Mouse (Mus musculus): ENCODE measurements at regions not wholly inside any gene's neighbourhood (a gene's known extent, or its start where the extent isn't known, plus 50 kb on each side); places are given as distances from the start of the nearest gene placed in this dataset.
A peak's percentile ranks its signal among the peaks of the same experiment; 100 is the strongest.

DNA sequence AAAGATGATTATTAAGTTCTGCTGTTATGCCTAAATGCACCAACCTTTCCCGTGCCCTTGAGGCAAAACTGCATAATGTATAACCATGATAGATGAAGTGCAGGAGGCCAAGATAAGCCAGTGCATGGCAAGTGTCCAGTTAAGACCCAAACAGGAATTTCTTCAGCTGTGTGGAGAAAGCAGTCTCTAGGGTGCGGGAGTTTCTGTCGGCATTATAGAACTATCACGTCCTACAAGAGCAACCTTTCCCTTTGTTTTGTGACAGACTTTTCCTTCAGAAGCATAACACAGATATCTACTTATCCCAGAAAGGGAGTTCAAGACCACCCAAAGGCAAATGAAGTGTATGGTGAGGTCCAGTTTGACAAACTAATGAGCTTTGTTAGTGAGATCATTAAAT lies 560.1 kb upstream of the Cdh18 start:
- no peak for DNase-seq (ENCODE audit: low read depth, low spot score)

GRCm38 (mm10) chr15:21993309-21993708 lies 555.5 kb upstream of the Cdh18 start:
- DNase-seq (ENCODE audit: low read depth, low spot score) = no peak

DNA sequence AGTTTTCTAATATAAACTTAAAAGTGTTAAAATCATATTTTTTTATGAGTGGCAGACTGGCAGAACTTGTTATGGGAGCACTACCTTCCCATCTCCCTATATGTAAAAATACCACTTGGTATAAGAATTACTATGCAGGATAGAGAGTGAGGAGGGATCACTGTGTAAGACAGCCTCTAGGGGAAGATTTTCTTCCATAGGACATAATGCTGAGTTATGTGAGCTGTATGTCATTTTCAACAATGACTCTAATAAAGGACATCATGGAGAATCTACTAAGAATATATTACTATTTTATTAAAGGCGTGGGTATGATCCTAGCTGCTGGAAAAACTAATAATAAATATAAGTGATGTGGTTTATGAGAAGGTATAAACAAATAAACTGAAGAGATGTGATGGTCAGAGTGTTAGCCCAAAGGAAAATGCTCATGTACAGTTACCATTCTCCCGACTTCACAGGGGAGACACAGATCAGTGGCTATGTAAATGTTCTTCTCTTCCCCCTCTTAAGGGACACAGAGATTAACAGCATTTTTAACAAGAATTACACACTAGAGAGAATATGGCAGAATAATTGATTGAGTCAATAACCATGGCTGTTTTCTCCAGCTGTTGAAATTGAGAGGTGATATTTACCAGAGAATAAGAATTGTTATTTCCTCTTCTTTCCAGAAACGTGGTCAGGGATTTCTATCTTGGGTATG lies 553.5 kb upstream of the Cdh18 start:
- DNase-seq (ENCODE audit: low read depth, low spot score) = no peak

GRCm38 (mm10) chr15:22019977-22020376 lies 528.8 kb upstream of the Cdh18 start:
- DNase-seq (ENCODE audit: low read depth, low spot score) = no peak

DNA sequence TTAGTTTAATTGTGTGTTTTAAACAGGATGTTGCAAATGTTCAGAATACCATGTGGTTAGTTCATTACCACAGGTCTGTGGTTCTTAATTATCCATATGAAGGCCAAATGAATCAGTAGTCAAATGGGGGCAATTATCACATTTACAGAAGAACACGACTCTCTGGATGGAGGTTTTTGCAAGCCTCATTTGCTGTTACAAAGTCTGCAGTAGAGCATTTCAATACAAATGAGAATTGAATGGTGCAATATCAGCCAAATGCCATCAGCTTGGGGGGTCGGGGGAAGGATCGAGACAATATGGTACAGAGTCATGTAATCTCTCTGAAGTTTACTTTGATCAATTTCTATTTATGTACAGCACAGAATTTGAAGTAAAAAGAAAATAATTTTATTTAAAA lies 518.6 kb upstream of the Cdh18 start:
- no peak for DNase-seq (ENCODE audit: low read depth, low spot score)

- no peak for DNase-seq (ENCODE audit: low read depth, low spot score)
These were observed 502.4 kb upstream of the Cdh18 start for GRCm38 (mm10) chr15:22046423-22046822.

DNA sequence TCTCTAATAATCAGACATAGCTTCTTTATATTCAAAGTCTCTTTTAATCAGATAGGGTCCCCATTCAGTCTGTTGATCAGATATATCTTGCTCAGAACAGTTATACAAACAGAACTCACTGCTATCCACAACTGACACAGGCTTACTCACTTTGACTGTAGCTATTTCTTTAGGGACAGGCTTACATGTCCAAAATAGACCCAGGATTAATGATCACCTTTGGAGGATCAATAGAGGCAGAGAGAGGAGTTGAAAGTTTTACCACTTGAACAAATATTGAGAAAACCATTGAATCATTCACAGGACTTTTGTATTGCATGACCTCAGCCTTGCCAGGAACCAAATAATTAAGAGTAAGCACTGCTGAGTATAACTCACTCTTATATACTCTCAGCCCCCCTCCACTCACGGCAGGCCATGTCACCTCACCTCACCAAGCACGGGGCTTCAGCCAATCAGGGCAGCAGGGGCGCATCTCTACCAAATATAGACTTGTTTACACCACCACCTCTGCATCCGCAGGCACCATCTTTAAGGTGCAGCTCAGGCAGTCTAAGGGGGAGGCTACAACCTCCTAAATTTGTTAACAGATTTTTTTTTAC lies 501.8 kb upstream of the Cdh18 start:
- DNase-seq (ENCODE audit: low read depth, low spot score) = no peak

GRCm38 (mm10) chr15:22086856-22087255 lies 462.0 kb upstream of the Cdh18 start:
- peak; percentile 76 for DNase-seq (ENCODE audit: low read depth, low spot score)

DNA sequence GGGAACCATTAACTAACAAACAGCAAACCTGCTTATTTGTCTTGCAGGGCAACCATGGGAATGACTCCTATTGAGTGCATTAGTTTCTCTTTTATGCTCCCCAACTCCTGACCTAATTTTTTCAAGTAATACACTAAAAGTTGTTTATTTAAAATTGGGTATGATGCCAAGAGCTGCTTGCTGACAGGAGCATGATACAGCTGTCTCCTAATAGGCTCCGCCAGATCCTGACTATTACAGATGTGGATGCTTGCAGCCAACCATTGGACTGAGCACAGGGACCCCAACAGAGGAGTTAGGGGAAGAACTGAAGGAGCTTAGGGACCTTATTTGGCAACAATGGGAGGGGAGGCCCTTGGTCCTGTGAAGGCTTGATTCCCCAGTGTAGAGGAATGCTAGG lies 427.1 kb upstream of the Cdh18 start:
- DNase-seq (ENCODE audit: low read depth, low spot score) = no peak

GRCm38 (mm10) chr15:22151894-22152494 lies 396.8 kb upstream of the Cdh18 start:
- DNase-seq (ENCODE audit: low read depth, low spot score) = no peak

GRCm38 (mm10) chr15:22152678-22153077 lies 396.1 kb upstream of the Cdh18 start:
- DNase-seq (ENCODE audit: low read depth, low spot score) = no peak

DNA sequence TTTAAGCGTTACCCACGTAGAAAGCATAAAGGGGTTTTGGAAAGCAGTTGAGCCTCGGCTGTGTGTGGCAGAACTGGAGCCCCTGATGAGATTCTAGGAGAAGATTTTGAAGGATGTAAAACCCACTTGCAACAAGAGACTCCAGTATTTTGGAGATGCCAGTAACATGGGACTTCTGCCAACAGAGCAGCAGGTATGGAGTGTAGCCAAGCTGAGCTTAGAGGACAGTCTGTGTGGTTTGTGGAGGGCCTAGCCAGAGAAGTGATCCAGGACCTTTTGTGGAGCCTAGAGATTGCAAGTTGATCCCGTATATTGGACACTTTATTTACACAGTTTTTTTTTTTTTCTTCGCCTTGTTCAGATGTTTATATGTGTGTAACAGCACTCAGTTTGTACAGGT lies 378.5 kb upstream of the Cdh18 start:
- no peak for DNase-seq (ENCODE audit: low read depth, low spot score)

GRCm38 (mm10) chr15:22208991-22209390 lies 339.8 kb upstream of the Cdh18 start:
- no peak for DNase-seq (ENCODE audit: low read depth, low spot score)

DNA sequence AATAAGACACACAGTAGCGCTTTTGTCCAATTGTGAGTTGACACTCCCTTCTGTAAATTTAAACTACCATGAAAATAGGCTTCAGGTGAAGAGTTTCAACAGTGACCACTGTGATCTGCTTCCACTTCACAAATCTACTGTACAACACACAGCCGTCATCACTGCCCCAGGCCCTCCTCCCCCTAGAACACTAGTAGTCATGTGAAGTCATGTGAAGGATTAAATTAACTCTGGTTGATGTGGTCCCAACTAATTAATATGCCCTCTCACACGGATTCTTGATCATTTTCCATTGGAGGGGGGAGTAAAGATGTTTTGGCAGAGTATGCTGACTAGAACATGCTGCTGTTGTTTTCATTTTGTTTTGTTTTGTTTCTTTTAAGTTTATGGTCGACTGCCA lies 316.2 kb upstream of the Cdh18 start:
- no peak for DNase-seq (ENCODE audit: low read depth, low spot score)

- no peak for DNase-seq (ENCODE audit: low read depth, low spot score)
These were observed 267.9 kb upstream of the Cdh18 start for GRCm38 (mm10) chr15:22280919-22281318.

DNA sequence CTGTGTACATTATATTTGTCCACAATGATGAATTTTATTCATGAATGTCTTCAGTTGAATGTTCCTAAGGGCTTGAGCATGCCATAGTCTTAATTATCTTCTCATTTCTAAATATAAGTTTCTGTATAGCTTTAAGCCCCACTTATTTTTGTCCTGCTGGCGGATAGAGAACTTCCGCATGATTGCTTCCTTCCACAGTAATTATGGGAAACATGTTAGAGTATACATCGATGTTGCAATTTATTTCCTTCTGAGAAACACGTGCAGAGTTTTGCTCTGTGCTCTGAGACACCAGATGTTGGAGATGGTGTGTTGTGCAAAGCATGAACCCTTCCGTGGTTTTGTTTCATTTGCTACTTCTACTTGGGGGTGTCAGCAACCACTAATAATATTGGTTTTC lies 237.8 kb upstream of the Cdh18 start:
- no peak for DNase-seq (ENCODE audit: low read depth, low spot score)

GRCm38 (mm10) chr15:22318992-22319391 lies 229.8 kb upstream of the Cdh18 start:
- no peak for DNase-seq (ENCODE audit: low read depth, low spot score)

- DNase-seq (ENCODE audit: low read depth, low spot score) = no peak
These were observed 209.9 kb upstream of the Cdh18 start for GRCm38 (mm10) chr15:22338941-22339340.

DNA sequence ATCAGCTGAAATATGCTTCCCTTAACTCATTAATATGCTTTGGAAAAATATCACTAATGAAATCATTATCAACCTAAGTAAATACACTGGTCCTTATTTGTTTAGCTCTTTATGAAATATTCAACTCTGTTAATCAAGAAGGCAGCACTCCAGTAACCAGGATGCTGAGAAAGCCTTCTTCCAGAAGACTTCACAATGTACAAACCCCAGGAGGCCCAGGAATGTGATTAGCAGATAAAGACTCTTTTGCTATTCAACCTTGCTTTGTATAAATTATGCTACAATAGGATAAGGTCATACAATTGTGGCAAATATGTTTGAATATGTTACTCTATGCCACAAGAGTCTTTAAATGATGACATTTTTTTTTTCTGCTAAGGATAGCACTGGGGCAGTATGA lies 204.5 kb upstream of the Cdh18 start:
- no peak for DNase-seq (ENCODE audit: low read depth, low spot score)

- no peak for DNase-seq (ENCODE audit: low read depth, low spot score)
These were observed 197.3 kb upstream of the Cdh18 start for GRCm38 (mm10) chr15:22351502-22351901.

All from ZHBTc4 (cell line).